Mouse (Mus musculus) spleen, postnatal 10 days (tissue): Measurements from ENCODE around the gene Zfp839.
"Not testable (repeated sequence)": the region's sequence is repeated elsewhere in the genome, so short reads cannot be mapped to it uniquely, and the experiment has no call there.

Experiments used
- DNase-seq, 2 experiments: peaks; one replicate each; pipeline ENCODE4 v3.0.0; 2021 to 2022; ENCODE audit warnings: low spot score in 2 of 2

Zfp839 gene

DNA sequence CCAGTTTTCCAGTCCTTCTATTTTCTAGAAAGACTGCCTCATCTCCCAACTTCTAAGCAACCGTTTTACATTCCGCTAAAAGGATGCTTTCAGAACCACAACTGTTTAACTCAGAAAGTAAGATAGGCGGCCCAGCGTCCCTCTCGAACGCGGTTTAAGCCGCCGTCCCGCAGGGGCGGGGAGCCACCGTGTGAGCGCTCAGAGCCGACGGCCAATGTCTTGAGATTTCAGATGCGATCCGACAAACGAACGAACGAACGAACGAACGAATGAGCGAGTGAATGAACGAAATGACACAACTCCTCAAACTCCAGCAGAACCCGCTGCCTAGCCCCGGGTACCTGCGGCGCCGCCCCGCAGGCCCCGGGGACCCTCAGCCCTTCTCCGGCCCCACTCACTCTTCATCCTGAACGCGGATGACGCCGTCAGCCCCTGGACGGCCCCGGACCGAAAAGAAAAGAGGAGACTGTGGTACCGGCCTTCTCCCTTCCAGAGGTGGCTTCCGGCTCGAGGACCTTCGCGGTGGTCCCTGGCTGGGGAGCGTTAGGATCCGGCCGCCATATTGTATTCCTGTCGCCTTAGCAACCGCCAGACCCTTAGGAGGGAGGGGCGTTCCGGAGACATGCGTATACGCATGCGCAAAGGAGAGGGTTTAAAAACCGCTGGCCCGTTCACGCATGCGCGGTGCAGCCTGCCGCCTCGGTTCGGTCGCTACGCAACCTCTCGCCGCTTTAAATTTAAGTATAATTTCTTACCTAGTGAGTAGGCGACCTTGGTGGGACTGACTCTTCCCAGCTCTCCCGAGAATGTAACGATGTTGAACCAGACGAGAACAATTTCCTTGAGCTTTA lies 9.5 kb upstream of the Zfp839 start, which contains the start of gene Mok:
Gene Mok (minus strand): TSS at position 592 of the 851 bp plus-strand sequence.
- peak; percentile 94 for DNase-seq

GRCm38 (mm10) chr12:110841731-110842493 lies 8.1 kb upstream of the Zfp839 start:
- no peak for DNase-seq

DNA sequence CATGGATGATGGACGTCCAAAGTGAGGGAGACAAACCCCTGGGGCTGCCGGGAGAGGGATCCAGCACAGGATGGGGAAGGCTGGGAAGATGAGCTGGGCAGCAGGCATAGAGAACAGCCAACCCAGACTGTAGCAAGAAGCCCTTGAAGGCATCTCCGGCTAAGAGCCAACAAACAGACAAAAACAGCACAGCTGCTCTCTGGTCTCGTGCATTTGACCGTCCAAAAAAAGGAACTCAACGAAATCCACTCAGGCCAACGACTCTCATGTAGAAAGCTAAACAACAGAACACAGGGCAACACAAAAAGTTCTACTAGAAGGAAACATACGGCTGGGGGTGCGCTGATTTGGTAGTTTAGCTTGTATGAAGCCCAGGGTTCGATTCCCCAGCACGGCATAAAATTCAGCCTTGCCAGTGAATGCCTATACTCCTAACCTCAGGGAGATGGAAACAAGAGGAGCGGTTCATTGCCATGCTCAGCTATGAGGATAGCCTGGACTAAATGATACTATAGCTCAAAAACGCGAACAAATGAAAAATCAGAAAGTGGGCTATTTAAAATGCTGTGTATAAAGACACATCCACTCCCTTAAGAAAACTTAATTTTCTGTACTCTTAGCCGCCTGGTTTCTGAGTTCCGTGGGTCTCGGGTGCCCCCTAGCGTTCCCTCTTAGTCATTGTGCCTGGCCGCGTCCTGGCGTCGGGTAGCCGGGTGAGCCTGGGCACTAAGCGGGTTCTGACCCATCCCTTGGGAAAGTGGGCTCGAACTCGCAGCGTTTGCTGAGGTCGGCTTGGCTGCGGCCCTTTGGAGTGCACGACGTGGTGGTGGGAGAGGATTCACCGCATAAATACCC lies 6.6 kb upstream of the Zfp839 start:
- DNase-seq = peak; percentile 89 to 92

GRCm38 (mm10) chr12:110844227-110845130 lies 5.6 kb upstream of the Zfp839 start:
- peak; percentile 42 to 58 for DNase-seq

GRCm38 (mm10) chr12:110845131-110845880 lies 4.7 kb upstream of the Zfp839 start:
- peak; percentile 87 to 89 for DNase-seq

DNA sequence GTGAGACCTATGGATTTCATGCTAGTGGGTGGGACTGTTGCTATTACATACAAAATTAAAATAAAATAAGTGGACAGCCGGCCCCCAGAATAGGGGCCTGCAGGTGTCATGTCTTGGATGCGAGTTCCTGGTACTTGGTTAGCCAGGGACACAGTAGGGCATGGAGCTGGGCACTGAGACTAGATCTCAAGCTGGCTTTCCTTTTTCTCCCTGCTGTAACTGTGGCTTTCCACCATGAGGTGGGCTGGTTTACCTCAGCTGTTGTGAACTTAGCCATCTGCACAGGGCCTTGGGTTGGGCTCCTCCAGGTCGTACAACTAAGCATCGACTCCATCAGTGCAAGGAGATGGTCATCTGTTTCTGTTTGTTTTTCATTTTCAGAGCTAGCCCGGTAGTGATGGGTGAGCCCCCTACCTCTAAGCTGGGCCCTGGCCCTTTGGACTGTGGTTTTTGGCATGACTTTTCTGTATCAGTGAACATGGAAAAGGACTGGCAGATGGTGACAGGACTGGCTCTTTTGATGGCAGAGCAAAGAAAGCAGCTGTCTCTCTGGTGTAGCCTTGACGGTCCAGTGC lies 3.8 kb upstream of the Zfp839 start:
- DNase-seq = no peak

GRCm38 (mm10) chr12:110850929-110851256 lies 840 bp downstream of the Zfp839 start:
- peak; percentile 28 to 34 for DNase-seq

DNA sequence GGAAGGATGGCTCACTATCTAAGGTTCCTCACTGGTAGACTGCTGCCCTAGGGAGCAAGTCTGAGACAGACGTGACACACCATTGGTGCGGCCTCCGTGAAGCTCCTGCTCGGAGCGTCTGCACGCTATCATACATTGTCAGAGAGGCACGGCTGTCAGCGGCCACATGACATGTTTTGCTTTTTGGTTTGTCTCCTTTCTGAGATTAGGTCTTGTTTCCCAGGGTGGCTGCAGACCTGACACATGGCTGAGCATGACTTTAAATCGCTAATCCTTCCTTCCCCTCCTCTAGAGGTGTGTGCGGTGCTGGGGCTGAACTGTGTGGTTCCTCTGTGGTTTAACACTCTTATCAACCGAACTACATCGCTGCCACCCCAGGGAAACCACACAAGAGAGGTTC lies 1.4 kb downstream of the Zfp839 start:
- DNase-seq = peak; percentile 32 to 39

- DNase-seq = no peak
Measured at GRCm38 (mm10) chr12:110851923-110852322, 1.9 kb downstream of the Zfp839 start.

DNA sequence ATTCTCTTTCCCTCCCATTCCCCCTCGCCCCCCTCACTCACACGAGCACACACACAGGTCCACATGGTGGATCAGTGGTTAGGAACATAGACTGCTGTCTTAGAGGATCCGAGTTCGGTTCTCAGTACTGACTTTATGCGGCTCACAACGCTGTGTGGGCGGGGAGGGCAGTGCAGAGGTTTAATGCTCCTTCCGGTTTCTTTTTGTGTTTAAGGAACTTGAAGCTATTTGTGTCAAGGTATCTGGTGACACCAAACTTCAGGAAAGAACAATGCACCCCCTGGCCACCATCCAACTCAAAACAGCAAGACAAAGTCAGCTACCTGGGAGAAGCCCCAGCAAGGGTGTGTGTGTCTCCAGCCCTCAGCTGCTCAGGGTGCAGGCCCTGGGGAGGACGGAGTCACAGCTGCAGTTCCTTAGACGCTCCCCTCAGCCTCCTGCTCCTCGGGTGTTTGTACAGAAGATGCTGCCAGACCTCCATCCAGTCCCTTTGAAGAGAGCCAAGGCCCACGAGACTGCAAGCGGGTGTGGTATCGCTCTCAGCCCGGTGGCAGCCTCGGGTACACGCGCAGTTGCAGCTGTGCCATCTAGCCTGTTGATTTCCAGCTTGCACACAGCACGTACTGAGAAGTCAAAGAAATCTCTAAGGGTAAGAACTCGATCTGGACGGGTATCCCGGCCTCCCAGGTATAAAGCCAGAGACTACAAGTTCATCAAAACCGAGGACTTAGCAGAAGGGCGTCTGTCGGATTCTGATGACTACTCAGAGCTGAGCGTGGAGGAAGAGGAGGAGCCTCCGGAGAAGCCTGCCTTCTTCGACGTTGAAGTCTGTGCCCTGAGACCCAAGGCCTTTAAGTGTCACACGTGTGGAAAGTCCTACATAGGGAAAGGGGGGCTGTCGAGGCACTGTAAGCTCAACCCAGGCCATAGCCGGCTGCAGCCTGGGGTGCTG lies 5.0 kb downstream of the Zfp839 start:
- DNase-seq = no peak

- DNase-seq = peak in 1 of 2 experiments; percentile 30
Measured at GRCm38 (mm10) chr12:110857196-110857595, 7.1 kb downstream of the Zfp839 start.

GRCm38 (mm10) chr12:110858681-110859080 lies 8.6 kb downstream of the Zfp839 start:
- not testable (repeated sequence) for DNase-seq

DNA sequence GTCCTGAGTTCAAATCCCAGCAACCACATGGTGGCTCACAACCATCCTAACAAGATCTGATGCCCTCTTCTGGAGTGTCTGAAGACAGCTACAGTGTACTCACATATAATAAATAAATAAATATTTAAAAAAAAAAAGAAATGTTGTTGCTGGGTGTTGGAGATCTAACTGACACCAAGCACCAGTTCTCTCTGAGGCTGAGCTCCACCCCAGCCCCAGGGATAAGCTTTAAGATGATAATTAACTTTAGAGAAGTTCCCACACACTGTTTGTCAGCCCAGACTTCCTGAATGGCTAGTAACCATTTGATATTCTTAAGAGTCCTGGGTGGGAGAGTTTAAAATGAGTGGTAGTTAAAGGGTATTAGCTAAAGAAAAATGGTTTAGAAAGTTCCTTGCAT lies 10.2 kb downstream of the Zfp839 start:
- no peak for DNase-seq

- no peak for DNase-seq
Measured at GRCm38 (mm10) chr12:110861256-110861655, 11.2 kb downstream of the Zfp839 start.

DNA sequence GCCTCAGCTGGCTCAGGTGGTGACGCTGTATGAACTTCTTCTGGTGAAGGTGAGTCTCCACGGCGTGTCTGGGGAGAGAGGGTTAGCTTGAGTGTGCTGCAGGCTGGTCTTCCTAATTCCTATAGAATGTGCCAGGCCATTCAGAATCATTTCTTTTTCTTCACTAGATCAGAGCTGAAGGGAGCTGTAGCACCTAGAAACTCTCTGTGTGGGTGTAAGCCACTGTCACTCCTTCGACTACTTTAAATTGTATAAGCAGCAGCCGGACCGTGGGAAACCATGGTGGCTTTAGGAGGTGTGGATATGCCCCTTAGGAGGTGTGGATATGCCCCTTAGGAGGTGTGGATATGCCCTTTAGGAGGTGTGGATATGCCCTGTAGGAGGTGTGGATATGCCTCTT lies 14.0 kb downstream of the Zfp839 start:
- DNase-seq = no peak

DNA sequence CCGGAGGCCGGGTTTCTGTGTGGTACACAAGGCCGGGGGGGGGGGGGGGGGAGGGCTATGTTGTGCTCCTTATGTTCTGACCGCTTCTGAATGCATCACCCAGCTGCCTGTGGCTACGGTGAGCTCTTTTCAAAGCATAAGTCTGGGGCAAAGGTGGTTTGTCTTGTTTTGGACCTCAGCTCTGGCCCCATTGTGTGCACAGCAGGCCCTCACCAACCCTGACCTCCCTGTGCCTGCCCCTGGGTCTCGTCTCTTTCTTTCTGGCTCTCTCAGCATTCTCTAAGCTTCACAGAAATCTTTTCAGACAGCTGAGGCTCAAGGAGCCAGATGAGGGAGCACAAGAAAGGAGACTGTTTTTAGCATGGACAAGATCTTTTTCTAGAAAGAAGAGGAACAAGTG lies 15.5 kb downstream of the Zfp839 start:
- no peak for DNase-seq

DNA sequence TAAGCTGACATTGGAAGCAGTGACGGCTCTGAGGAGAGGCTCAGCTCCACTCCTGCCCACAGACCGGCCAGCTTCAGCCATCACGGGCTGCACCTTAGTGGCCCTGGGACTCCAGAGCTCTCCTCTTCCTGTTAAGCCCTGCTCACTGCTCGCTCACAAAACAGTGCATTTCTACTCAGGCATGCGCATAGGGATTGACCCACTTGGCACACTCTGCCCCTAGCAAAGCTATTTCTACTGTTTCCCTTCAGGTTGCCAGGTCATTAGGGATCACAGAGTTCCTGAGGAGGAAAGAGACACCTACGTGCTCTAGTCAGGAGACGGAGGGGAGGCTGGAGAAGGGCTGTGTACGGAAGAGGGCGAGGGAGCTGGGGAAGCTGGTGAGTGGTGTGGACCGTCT lies 15.9 kb downstream of the Zfp839 start:
- no peak for DNase-seq

DNA sequence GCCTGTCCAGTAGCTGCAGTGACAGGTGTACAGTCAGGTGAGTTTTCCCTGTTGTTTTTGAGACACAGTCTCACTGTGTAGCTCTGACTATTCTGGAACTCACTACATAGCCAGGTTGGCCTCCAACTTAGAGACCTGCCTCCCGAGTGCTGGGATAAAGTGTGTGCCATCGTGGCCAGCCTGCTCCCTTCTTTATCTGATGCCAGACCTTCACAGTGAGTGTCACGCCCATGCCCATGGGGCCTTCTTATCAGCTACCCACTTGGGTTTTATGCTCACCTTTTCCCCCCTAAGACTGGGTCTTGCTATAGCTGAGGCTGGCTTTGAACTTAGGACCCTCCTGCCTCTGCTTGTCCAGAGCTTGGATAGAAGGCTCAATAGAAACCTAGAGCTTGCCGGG lies 20.1 kb downstream of the Zfp839 start:
- no peak for DNase-seq

DNA sequence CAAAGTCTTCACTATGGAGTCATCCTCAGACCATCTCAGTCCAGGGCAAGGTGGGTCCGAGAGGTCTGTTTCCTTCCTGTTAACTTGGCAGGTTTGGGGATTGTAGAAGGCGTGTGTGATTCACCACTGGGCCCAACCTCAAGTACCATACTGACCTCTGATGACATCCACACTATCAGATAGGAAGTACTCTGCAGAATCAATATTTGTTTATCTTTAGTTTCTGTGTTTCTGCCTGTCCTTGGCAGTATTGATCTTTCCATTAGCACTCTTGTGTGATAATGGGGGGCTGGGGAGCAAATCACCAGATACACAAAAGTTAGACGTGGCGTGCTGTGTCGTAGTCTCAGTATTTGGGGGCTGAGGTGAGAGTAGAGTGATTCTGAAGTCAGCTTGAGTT lies 21.2 kb downstream of the Zfp839 start:
- DNase-seq = no peak
